Mouse (Mus musculus) heart, embryonic 16.5 days (tissue): ENCODE measurements around the gene Nfkbie. TPM values are rescaled to one million over a fixed set of nuclear protein-coding genes. Genes with fewer than 3 reads are reported as not detected.

Experiments used
- ATAC-seq: fragments of 200-750 bp; cut with Nextera tagmentation; replicated peaks from 2 replicates; pipeline ENCODE4 v1.8.0; 2017; ENCODE audit warnings: moderate number of reproducible peaks; ENCODE audit not compliant: insufficient read depth, low FRiP score; ENCODE audit errors: extremely low read depth
- H3K27ac ChIP-seq: fragments of 300-500 bp; sonication (generic); 2 replicates; pipeline ENCODE4 v1.5.1; 2014; ENCODE audit warnings: mild to moderate bottlenecking, low read length, control low read depth, moderate library complexity
- H3K27me3 ChIP-seq: fragments of 300-500 bp; sonication (generic); 2 replicates; pipeline ENCODE4 v1.6.1; 2014; ENCODE audit warnings: low read length, mixed read lengths; ENCODE audit not compliant: control insufficient read depth, insufficient read depth
- H3K36me3 ChIP-seq: fragments of 300-500 bp; sonication (generic); 2 replicates; pipeline ENCODE4 v1.6.1; 2014; ENCODE audit not compliant: control insufficient read depth, insufficient read depth
- H3K4me1 ChIP-seq: fragments of 300-500 bp; sonication (generic); 2 replicates; pipeline ENCODE4 v1.6.1; 2014; ENCODE audit warnings: low read length, mixed read lengths; ENCODE audit not compliant: control insufficient read depth, insufficient read depth
- H3K4me2 ChIP-seq: fragments of 300-500 bp; sonication (generic); 2 replicates; pipeline ENCODE4 v1.6.1; 2014; ENCODE audit warnings: low read depth, mild to moderate bottlenecking, control low read depth, low read length
- H3K4me3 ChIP-seq: fragments of 300-500 bp; sonication (generic); 2 replicates; pipeline ENCODE4 v1.5.1; 2014; ENCODE audit warnings: mild to moderate bottlenecking, control low read depth, low read length
- H3K9ac ChIP-seq: fragments of 300-500 bp; sonication (generic); 2 replicates; pipeline ENCODE4 v1.6.1; 2014; ENCODE audit warnings: low read length, control low read depth
- H3K9me3 ChIP-seq: fragments of 300-500 bp; sonication (generic); replicated peaks from 2 replicates; pipeline ENCODE4 v1.6.1; 2016; ENCODE audit warnings: low read length; ENCODE audit not compliant: control insufficient read depth
- WGBS: fragments of 180-500 bp; shearing (Covaris S2); extraction: QIAGEN DNeasy Blood & Tissue Kit; methylation state at CpG from one replicate; pipeline ENCODE4 v1.1.7; 2014; 5-methylcytosine and 5-hydroxymethylcytosine counted together
- polyA plus RNA-seq: library from polyadenylated mRNA; unstranded; fragments of >200 nt; fragmentation: Nextera tagmentation; extraction: Ambion mirVana; gene quantifications from 2 replicates; pipeline ENCODE4 v1.2.1, GENCODE M21; 2015

The Nfkbie gene
- polyA plus RNA-seq, 1 experiment from 2014 or later, result 10.9 TPM

DNA sequence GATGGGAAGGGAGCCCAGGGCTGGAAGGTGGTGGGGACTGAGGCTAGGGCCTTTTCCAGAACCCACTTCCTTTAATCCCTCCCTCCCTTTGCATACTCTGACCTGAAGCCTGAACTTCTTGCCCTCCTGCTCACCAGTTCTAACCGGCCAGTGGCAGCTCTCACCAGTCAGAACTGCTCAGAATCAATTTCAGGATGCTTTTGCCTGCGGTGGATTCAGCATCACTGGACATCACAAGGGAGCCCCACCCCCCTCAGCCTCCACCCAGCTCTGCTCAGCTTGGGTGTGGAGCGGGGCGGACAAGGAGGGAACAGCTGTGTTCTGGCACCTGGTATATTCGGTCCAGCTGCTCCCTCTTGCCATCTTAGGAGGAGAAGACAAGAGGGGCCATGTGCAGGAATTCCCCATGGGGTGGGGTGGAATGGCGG is 46.4 kb downstream of the Nfkbie start, which contains the start of gene Mymx:
Gene Mymx, minus strand, starts transcription at position 226 of the 428 bp plus-strand sequence.
- no peak for ATAC-seq
- H3K27ac ChIP-seq, result no peak within 1 kb of the TSS
- H3K4me3 ChIP-seq, result no peak within 1 kb of the TSS

DNA sequence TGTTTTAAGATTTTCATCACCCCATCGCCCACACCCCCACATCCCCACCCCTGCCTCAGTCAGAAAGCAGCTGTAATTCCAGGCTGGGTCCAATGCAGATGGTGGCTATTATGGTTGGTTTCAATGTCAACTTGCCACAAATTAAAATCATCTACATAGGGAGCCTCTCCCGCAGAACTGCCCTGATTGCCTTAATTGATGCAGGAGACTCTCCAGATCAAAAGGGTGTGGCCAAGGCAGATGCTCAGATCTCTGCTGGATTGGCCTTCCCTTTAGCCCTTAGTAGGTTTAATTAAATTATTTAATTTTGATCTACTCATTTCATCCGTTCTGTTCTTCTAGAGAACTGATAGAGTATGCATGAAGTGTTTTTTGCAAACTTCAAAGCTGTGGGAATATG is 47.5 kb downstream of the Nfkbie start:
- Histone ChIP-seq H3K9me3 (peaks cover 3% of the 10 kb centered on the region; the same call in 1 of the 2 replicates), H3K27me3 (no peaks in the 10 kb centered on the region; the same call in 1 of the 2 replicates), H3K27ac (no peak overlapping the region), H3K4me3 (no peak overlapping the region), H3K36me3 (no peaks in the 10 kb centered on the region), H3K4me2 (no peak overlapping the region), H3K4me1 (peaks cover 14% of the 10 kb centered on the region), H3K9ac (no peak overlapping the region)
- no peak for ATAC-seq
- WGBS, result 83% methylated on average over 3 of the region's 3 CpGs

More for the DNA sequence above, 46.4 kb downstream of the Nfkbie start, which contains the start of gene Mymx:
- no peaks in the 10 kb centered on the region for H3K36me3 ChIP-seq
- WGBS, result 48% methylated on average over 6 of the region's 6 CpGs
- H3K4me1 ChIP-seq, result peaks cover 17% of the 10 kb centered on the region
- H3K27me3 ChIP-seq, result no peaks in the 10 kb centered on the region; the same call in 1 of the 2 replicates
- H3K9me3 ChIP-seq, result no peaks in the 10 kb centered on the region
- H3K9ac ChIP-seq, result peak within 1 kb of the TSS; percentile 26; the same call in 1 of the 2 replicates
- H3K4me2 ChIP-seq, result 0 out of 2 replicates have a peak within 1 kb of the TSS, but pooled peaks have one; percentile 7

- no peak overlapping the region for H3K9ac ChIP-seq
- no peak overlapping the region for H3K4me2 ChIP-seq
- H3K27me3 ChIP-seq, result no peaks in the 10 kb centered on the region
- H3K9me3 ChIP-seq, result peaks cover 3% of the 10 kb centered on the region; the same call in 1 of the 2 replicates
- 76% methylated on average over 15 of the region's 15 CpGs for WGBS
- H3K4me1 ChIP-seq, result peaks cover 10% of the 10 kb centered on the region
- H3K27ac ChIP-seq, result no peak overlapping the region
- no peak for ATAC-seq
- H3K36me3 ChIP-seq, result no peaks in the 10 kb centered on the region
- H3K4me3 ChIP-seq, result no peak overlapping the region
These were observed 51.7 kb downstream of the Nfkbie start for GRCm38 (mm10) chr17:45606992-45607879.

DNA sequence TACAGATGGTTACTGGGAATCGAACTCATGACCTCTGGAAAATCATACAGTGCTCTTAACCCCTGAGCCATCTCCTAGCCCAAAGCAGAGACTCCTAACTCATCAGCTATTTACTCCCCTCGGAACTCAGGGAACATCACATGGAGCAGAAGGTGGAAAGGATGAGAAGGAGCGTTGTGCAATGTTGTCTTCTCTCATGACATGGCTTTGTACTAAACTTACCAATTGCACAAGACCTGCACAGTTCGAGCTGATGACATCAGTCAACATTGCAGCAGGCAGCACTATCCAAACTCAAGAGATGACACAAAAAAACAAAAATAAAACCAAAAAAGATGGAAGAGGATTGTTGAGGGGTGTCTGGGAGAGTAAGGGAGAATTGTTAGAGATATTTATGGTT is 52.9 kb downstream of the Nfkbie start:
- ATAC-seq, result no peak
- H3K9me3 ChIP-seq, result peaks cover 3% of the 10 kb centered on the region; the same call in 1 of the 2 replicates
- no peaks in the 10 kb centered on the region for H3K27me3 ChIP-seq
- no peak overlapping the region for H3K4me2 ChIP-seq
- H3K4me1 ChIP-seq, result peaks cover 10% of the 10 kb centered on the region
- H3K27ac ChIP-seq, result no peak overlapping the region
- WGBS, result 85% methylated on average over 4 of the region's 4 CpGs
- H3K4me3 ChIP-seq, result no peak overlapping the region
- no peaks in the 10 kb centered on the region for H3K36me3 ChIP-seq
- no peak overlapping the region for H3K9ac ChIP-seq

DNA sequence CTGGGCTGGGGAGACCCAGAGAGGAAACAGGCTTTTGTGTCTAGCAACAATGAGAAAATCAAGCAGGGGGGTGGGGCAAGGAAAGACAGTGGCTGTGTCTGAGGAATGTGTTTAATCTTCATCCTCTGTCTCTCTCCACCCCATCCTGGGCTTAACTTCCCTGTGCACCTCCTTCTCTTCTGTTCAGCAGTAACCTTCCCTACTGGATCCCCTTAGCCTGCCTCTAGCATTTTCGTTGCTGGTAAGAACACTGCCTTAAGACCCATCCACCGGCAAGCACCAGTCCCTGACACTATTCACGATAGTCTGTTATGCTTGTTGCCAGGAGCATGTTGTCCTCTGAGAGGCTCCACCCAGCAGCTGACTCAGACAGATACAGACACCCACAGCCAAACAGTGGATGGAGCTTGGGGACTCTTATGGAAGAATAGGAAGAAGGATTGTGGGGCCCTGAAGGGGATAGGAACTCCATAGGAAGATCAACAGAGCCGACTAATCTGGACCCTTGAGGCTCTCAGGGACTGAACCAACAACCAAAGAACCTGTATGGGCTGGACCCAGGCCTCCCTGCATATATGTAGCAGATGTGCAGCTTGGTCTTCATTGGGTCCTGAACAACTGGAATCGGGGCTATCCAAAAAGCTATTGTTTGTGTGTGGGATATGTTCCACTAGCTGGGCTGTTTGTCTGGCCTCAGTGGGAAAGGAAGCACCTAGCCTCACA is 54.8 kb downstream of the Nfkbie start:
- WGBS, result 27% methylated on average over 5 of the region's 5 CpGs
- Histone ChIP-seq H3K4me1 (peaks cover 10% of the 10 kb centered on the region), H3K4me2 (peak overlapping the region; percentile 32; the same call in 1 of the 2 replicates), H3K27me3 (no peaks in the 10 kb centered on the region), H3K9me3 (peaks cover 3% of the 10 kb centered on the region; the same call in 1 of the 2 replicates), H3K9ac (0 out of 2 replicates have a peak overlapping the region, but pooled peaks have one; percentile 5), H3K27ac (peak overlapping the region; percentile 77), H3K4me3 (no peak overlapping the region), H3K36me3 (no peaks in the 10 kb centered on the region)
- ATAC-seq, result peak; percentile 75

- H3K9ac ChIP-seq, result no peak overlapping the region
- 66% methylated on average over 8 of the region's 8 CpGs for WGBS
These were observed 56.5 kb downstream of the Nfkbie start for GRCm38 (mm10) chr17:45612008-45612407.

More at GRCm38 (mm10) chr17:45612008-45612407, 56.5 kb downstream of the Nfkbie start:
- Histone ChIP-seq H3K9me3 (peaks cover 3% of the 10 kb centered on the region; the same call in 1 of the 2 replicates), H3K27ac (no peak overlapping the region), H3K4me1 (peaks cover 10% of the 10 kb centered on the region), H3K4me2 (no peak overlapping the region), H3K27me3 (no peaks in the 10 kb centered on the region), H3K36me3 (no peaks in the 10 kb centered on the region), H3K4me3 (no peak overlapping the region)
- no peak for ATAC-seq

Other genes starting within 250 kb of the Nfkbie start
- gene Cdc5l, start 122.0 kb upstream of the Nfkbie start, polyA plus RNA-seq, result 46.2 and 49.5 TPM in 2 replicates
- 1.2 and 1.5 TPM in 2 replicates for gene Spats1, start 80.3 kb upstream of the Nfkbie start, polyA plus RNA-seq
- gene Aars2, start 48.9 kb upstream of the Nfkbie start, polyA plus RNA-seq, result 25.0 and 25.4 TPM in 2 replicates
- gene Tcte1, start 32.3 kb upstream of the Nfkbie start, polyA plus RNA-seq, result 0.49 and 0.63 TPM in 2 replicates
- 1.2 and 1.9 TPM in 2 replicates for gene Tmem151b, start 6.0 kb upstream of the Nfkbie start, polyA plus RNA-seq
- gene Slc35b2, start 8.2 kb downstream of the Nfkbie start, polyA plus RNA-seq, result 89.4 and 89.9 TPM in 2 replicates
- 1,191 and 1,235 TPM in 2 replicates for gene Hsp90ab1, start 17.6 kb downstream of the Nfkbie start, polyA plus RNA-seq
- 110 and 137 TPM in 2 replicates for gene Slc29a1, start 43.9 kb downstream of the Nfkbie start, polyA plus RNA-seq
- 0.25 and 0.49 TPM in 2 replicates for gene Mymx, start 46.4 kb downstream of the Nfkbie start, polyA plus RNA-seq
- 0.34 and 0.84 TPM in 2 replicates for gene Capn11, start 103.6 kb downstream of the Nfkbie start, polyA plus RNA-seq
- 137 and 143 TPM in 2 replicates for gene Mrpl14, start 130.6 kb downstream of the Nfkbie start, polyA plus RNA-seq
- 40.4 and 47.6 TPM in 2 replicates for gene Tmem63b, start 131.2 kb downstream of the Nfkbie start, polyA plus RNA-seq
- 0.54 and 1.4 TPM in 2 replicates for gene 1600014C23Rik, start 178.1 kb downstream of the Nfkbie start, polyA plus RNA-seq